Mouse (Mus musculus) midbrain, embryonic 10.5 days (tissue): ENCODE measurements around the gene Id3. TPM values are rescaled to one million over a fixed set of nuclear protein-coding genes. Genes with fewer than 3 reads are reported as not detected.

Experiments
- DNase-seq: peaks from one replicate; pipeline ENCODE4 v3.0.0-alpha.2; 2017; ENCODE audit warnings: low spot score
- H3K27ac ChIP-seq: fragments of 300-500 bp; sonication (generic); replicated peaks from 2 replicates; pipeline ENCODE4 v1.5.1; 2016; ENCODE audit warnings: mild to moderate bottlenecking
- H3K27me3 ChIP-seq: fragments of 300-500 bp; sonication (generic); 2 replicates; pipeline ENCODE4 v1.6.1; 2016; ENCODE audit warnings: low read depth, mild to moderate bottlenecking; ENCODE audit not compliant: poor library complexity, severe bottlenecking
- H3K36me3 ChIP-seq: fragments of 300-500 bp; sonication (generic); 2 replicates; pipeline ENCODE4 v1.6.1; 2016; ENCODE audit warnings: mild to moderate bottlenecking, moderate library complexity
- H3K4me1 ChIP-seq: fragments of 300-500 bp; sonication (generic); 2 replicates; pipeline ENCODE4 v1.6.1; 2016
- H3K4me3 ChIP-seq: fragments of 300-500 bp; sonication (generic); 2 replicates; pipeline ENCODE4 v1.5.1; 2016; ENCODE audit warnings: mild to moderate bottlenecking, moderate library complexity
- H3K9me3 ChIP-seq: fragments of 300-500 bp; sonication (generic); replicated peaks from 2 replicates; pipeline ENCODE4 v1.6.1; 2016; ENCODE audit warnings: mild to moderate bottlenecking
- WGBS: fragments of 180-500 bp; shearing (Covaris S2); methylation state at CpG from one replicate; pipeline ENCODE4 v1.1.7; 2016; 5-methylcytosine and 5-hydroxymethylcytosine counted together
- polyA plus RNA-seq: library from polyadenylated mRNA; unstranded; fragments of >200 nt; fragmentation: Nextera tagmentation; extraction: Ambion mirVana; gene quantifications from 2 replicates; pipeline ENCODE4 v1.2.1, GENCODE M21; 2016

Id3 gene
- polyA plus RNA-seq, 1 experiment from 2014 or later: 802 TPM

GRCm38 (mm10) chr4:136163448-136163847, 20.2 kb downstream of the Id3 start:
- DNase-seq: peak; percentile 94
- Histone ChIP-seq H3K4me1 (peaks cover 26% of the 10 kb centered on the region), H3K36me3 (no peaks in the 10 kb centered on the region), H3K27ac (peak overlapping the region; percentile 53), H3K9me3 (no peaks in the 10 kb centered on the region), H3K27me3 (no peaks in the 10 kb centered on the region), H3K4me3 (no peak overlapping the region)
- 5% methylated on average over 11 of the region's 11 CpGs for WGBS

DNA sequence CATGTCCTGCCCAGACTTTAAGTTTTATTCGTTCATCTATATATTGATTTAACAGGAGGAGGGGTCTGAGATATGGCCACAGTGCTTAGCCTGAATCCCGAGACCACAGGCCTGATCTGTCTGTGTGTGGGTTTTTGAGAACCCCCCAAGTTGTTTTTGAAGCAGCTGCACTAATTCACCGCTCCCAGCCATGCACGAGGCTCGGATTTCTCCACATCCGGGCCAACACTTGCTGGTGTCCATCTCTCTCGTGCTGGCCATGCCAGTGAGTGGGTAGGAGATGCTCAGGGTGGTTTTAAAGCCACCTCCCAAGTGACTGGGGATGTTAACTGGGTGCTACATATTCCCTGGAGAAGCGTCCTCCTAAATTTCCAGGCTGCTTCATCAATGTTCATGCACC, 21.7 kb downstream of the Id3 start:
- peaks cover 14% of the 10 kb centered on the region for H3K4me1 ChIP-seq
- H3K4me3 ChIP-seq: no peak overlapping the region
- no peaks in the 10 kb centered on the region for H3K27me3 ChIP-seq
- H3K36me3 ChIP-seq: no peaks in the 10 kb centered on the region
- H3K27ac ChIP-seq: no peak overlapping the region
- no peaks in the 10 kb centered on the region for H3K9me3 ChIP-seq
- WGBS: 81% methylated on average over 8 of the region's 8 CpGs
- no peak for DNase-seq

DNA sequence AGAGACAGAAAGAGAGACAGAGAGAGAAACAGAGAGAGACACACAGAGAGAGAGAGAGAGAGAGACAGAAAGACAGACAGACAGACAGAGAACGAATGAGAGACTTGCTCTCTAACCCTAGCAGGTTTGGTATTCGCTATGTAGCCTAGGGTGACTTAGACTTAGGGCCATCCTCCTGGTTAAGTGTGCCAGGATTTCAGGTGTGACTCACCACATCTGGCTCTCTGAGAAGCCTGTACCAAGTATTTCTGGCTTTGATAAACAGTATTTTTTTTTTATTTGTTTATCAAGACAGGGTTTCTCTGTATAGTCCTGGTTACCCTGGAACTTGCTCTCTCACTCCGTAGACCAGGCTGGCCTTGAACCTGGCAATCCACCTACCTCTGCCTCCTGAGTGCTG, 24.4 kb downstream of the Id3 start:
- Histone ChIP-seq H3K36me3 (no peaks in the 10 kb centered on the region), H3K27me3 (no peaks in the 10 kb centered on the region; the same call in 1 of the 2 replicates), H3K27ac (no peak overlapping the region), H3K4me1 (peaks cover 15% of the 10 kb centered on the region), H3K9me3 (no peaks in the 10 kb centered on the region), H3K4me3 (no peak overlapping the region)
- DNase-seq: no peak
- 84% methylated on average over 3 of the region's 3 CpGs for whole genome bisulfite sequencing

DNA sequence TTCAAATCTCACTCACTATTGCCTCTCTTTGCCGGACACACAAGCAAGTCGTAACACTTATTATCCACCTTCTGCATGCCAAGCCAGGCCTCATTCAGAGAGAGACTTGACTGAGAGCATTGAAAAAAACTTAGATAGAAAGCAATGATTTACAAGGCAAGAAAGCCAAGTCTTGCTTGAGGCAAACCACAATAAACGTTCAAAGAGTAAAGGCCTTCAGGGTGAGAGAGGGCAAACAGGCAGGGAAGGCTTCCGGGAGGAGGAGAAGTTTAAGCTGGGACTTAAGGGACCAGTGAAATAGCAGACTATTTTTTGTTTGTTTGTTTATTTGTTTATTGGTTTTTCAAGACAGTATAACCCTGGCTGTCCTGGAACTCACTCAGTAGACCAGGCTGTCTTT, 27.1 kb downstream of the Id3 start:
- Histone ChIP-seq H3K27me3 (no peaks in the 10 kb centered on the region; the same call in 1 of the 2 replicates), H3K27ac (no peak overlapping the region), H3K9me3 (no peaks in the 10 kb centered on the region), H3K4me1 (peaks cover 37% of the 10 kb centered on the region), H3K4me3 (no peak overlapping the region), H3K36me3 (peaks cover 5% of the 10 kb centered on the region; the same call in 1 of the 2 replicates)
- no peak for DNase-seq
- 92% methylated on average over 4 of the region's 4 CpGs for WGBS

DNA sequence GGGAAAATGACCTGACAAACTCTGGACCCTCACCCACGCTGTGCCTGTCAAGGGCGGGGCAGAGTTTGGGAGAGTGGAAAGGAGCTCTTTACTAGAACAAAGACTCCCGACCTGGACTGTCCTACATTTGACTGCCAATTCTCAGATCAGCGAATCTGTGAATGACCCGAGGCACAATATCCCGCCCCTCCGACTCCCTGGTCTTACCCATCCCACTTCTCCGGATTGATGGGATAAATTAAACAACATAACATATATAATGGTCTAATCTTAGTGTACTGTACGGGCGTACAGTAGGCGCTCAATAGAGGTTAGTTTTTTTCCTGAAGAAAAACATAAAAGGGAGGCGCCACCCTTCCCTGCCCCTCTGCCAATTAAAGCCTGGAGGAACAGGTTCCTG, 28.2 kb downstream of the Id3 start:
- 17% methylated on average over 12 of the region's 12 CpGs for WGBS
- peaks cover 48% of the 10 kb centered on the region for H3K4me1 ChIP-seq

GRCm38 (mm10) chr4:136172011-136172541, 28.8 kb downstream of the Id3 start, which contains the start of gene E2f2:
E2f2 (plus strand) TSS chr4:136172394.
- peaks cover 5% of the 10 kb centered on the region; the same call in 1 of the 2 replicates for H3K36me3 ChIP-seq
- peak; percentile 80 for DNase-seq
- under 1% methylated on average over 35 of the region's 35 CpGs for WGBS
- no peaks in the 10 kb centered on the region for H3K9me3 ChIP-seq
- peak within 1 kb of the TSS; percentile 95 for H3K27ac ChIP-seq
- peaks cover 54% of the 10 kb centered on the region for H3K4me1 ChIP-seq
- no peaks in the 10 kb centered on the region; the same call in 1 of the 2 replicates for H3K27me3 ChIP-seq
- H3K4me3 ChIP-seq: peak within 1 kb of the TSS; percentile 91

More for the DNA sequence above, 28.2 kb downstream of the Id3 start:
- H3K27me3 ChIP-seq: no peaks in the 10 kb centered on the region; the same call in 1 of the 2 replicates
- no peaks in the 10 kb centered on the region for H3K9me3 ChIP-seq
- peak overlapping the region; percentile 95 for H3K27ac ChIP-seq
- peak overlapping the region; percentile 91 for H3K4me3 ChIP-seq
- H3K36me3 ChIP-seq: peaks cover 5% of the 10 kb centered on the region; the same call in 1 of the 2 replicates
- no peak for DNase-seq

GRCm38 (mm10) chr4:136172542-136173209, 29.4 kb downstream of the Id3 start:
- under 1% methylated on average over 66 of the region's 67 CpGs for WGBS
- Histone ChIP-seq H3K27ac (peak overlapping the region; percentile 95), H3K4me3 (peak overlapping the region; percentile 91), H3K27me3 (no peaks in the 10 kb centered on the region; the same call in 1 of the 2 replicates), H3K36me3 (peaks cover 5% of the 10 kb centered on the region; the same call in 1 of the 2 replicates), H3K4me1 (peaks cover 60% of the 10 kb centered on the region), H3K9me3 (no peaks in the 10 kb centered on the region)
- DNase-seq: peak; percentile 65

DNA sequence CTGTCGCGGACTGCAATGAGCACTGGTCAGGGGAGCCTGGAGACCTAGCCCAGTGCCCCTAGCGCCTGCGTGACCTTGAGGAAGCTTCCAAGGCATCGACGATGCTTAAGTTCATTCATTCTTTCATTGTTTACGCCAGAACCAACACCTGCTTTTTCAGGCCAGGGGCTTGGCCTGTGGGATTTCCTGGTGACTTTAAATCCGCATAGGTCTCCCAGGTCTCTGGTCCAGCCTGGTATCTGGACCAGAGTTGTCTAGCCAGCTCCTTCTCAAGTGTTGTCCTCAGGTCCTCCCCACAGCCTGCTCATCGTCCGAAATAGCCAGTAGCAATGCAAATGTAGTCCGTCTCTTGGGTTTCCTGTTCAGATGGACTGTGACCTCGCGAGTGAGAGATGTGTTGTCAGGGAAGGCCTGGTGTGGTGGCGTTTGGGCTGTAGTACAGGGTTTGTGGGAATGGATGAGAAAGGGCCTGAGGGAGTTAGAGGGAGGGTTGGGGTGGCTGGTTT, 30.0 kb downstream of the Id3 start:
- peak; percentile 49 for DNase-seq
- peaks cover 10% of the 10 kb centered on the region; the same call in 1 of the 2 replicates for H3K36me3 ChIP-seq
- H3K27me3 ChIP-seq: no peaks in the 10 kb centered on the region; the same call in 1 of the 2 replicates
- WGBS: 2% methylated on average over 14 of the region's 14 CpGs
- H3K9me3 ChIP-seq: no peaks in the 10 kb centered on the region
- H3K27ac ChIP-seq: peak overlapping the region; percentile 95
- H3K4me1 ChIP-seq: peaks cover 66% of the 10 kb centered on the region
- peak overlapping the region; percentile 91 for H3K4me3 ChIP-seq

DNA sequence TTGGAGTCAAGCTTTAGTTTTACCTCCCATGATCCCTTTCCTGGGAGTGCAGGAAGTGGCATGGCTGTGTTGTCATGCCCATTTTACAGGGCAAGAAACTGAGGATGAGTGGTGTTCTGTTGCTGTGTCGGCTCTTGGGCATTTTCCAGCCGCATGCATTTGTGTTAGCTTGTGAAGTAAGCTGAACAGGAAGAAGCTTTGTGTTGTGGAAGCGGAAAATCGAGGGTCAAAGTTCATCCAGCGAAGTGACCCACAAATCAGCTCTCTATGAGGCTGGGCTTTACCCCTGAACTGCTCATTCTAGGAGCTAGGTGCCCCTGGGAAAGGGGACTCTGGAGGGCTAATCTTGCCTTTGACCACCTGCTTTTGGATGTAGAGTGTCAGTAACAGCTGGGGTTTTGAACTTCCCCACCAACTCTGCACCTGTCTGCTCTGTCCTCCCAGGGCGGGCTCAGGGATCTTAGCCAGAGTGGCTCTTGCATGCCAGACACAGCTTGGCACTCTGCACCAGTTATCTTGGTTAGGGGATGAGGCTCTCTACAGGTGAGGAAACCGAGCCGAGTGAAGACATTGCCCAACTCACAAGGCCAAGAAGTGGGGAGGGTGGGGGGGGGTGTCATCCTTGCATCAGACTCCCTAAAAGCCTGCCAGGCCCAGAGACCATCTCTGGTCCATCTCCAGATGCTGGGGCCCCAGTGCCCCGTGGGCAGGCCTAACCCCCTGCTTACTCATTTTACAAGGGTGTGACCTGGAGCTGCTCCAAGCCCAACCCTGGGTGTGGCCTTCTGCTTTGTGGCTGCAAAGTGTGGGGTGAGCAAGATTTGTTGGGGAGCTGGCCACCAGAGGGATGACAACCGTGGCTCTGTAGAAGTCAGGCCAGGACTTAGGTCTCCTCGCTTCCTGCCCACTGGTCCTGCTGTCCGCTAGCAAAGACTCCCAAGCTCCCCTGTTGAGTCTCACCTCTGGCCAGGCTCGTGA, 31.2 kb downstream of the Id3 start:
- DNase-seq: peak; percentile 39
- Histone ChIP-seq H3K4me3 (peak overlapping the region; percentile 91), H3K4me1 (peaks cover 75% of the 10 kb centered on the region), H3K36me3 (peaks cover 20% of the 10 kb centered on the region), H3K9me3 (no peaks in the 10 kb centered on the region), H3K27me3 (no peaks in the 10 kb centered on the region; the same call in 1 of the 2 replicates), H3K27ac (peak overlapping the region; percentile 95)
- WGBS: 73% methylated on average over 13 of the region's 13 CpGs

DNA sequence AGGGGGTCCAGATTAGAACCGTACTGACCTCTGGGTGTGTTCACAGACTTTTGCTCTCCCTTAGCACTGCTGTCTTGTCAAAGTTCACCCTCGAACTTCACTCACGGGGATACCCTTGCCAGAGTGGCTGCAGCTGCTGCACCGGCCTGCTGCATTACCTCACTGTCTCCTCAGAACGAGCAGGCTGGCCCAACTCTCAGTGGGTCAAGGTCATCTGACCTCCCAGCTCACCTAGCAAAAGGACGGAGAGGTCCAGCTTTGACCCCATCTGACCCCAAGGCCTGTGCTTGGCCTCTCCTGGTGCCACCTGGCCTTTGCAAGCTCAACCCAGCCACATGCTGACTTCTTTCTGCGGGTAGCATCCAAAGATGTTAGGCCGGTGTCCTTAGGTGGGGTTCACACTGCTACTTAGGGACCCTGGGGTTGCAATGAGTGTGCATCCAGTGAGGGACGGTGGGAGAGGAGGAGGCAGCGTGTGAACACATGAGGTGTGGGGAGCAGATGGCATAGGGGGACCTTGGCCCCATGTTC, 32.8 kb downstream of the Id3 start:
- Histone ChIP-seq H3K27me3 (peaks cover 8% of the 10 kb centered on the region), H3K27ac (peak overlapping the region; percentile 70), H3K4me1 (peaks cover 91% of the 10 kb centered on the region), H3K4me3 (peak overlapping the region; percentile 7; the same call in 1 of the 2 replicates), H3K36me3 (peaks cover 28% of the 10 kb centered on the region), H3K9me3 (no peaks in the 10 kb centered on the region)
- WGBS: 80% methylated on average over 10 of the region's 10 CpGs
- DNase-seq: no peak

DNA sequence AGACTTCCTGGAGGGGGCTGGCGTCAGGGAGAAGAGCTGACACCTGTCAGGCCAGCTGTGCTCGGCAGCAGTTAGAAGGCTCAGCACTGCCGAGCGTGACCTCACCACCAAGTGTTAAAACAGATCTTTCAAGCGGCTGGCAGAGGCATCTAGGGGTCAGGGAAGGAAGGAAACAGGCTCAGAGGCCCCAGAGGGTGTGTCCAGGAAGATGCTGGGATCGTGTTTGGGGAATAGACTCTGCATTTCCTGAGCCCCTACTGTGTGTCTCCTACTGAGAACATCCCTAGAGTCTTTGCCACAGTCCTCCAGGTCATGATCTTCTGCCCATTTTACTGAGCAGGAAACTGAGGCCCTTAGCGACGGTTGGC, 33.9 kb downstream of the Id3 start:
- Histone ChIP-seq H3K27ac (peak overlapping the region; percentile 70), H3K4me3 (peak overlapping the region; percentile 7; the same call in 1 of the 2 replicates), H3K27me3 (peaks cover 8% of the 10 kb centered on the region; the same call in 1 of the 2 replicates), H3K4me1 (peaks cover 88% of the 10 kb centered on the region), H3K9me3 (no peaks in the 10 kb centered on the region), H3K36me3 (peaks cover 28% of the 10 kb centered on the region)
- 55% methylated on average over 8 of the region's 8 CpGs for WGBS
- DNase-seq: no peak
